ENCODE assay signal across 7 mouse cellular contexts in genomic region chr2:150667820-150668766, GRCm38 (mm10). TPM values are rescaled to one million over a fixed set of nuclear protein-coding genes. Genes with fewer than 3 reads are reported as not detected.
DNase-seq lines count a peak whose midpoint lies in the region; ATAC-seq and TF ChIP-seq lines count a peak whose summit lies in the region.

Gene Acss1, minus strand, starts transcription at chr2:150668500.

- H3K9me3 ChIP-seq in intestine, embryonic 16.5 days (ENCODE audit: control insufficient read depth, low read length) = no peaks in the 10 kb centered on the region
- no peaks in the 10 kb centered on the region for H3K9me3 ChIP-seq in limb, embryonic 12.5 days
- no peaks in the 10 kb centered on the region for H3K9me3 ChIP-seq in midbrain, embryonic 12.5 days

- peak within 1 kb of the TSS; percentile 91 for H3K4me2 ChIP-seq in intestine, embryonic 16.5 days (ENCODE audit: low read depth, low read length)
- H3K4me2 ChIP-seq in limb, embryonic 12.5 days = peak within 1 kb of the TSS; percentile 95
- H3K4me2 ChIP-seq in midbrain, embryonic 12.5 days (replicated peaks) = peak within 1 kb of the TSS; percentile 86

- WGBS in intestine, embryonic 16.5 days = 2% methylated on average over 57 of the region's 61 CpGs
- 2% methylated on average over 60 of the region's 61 CpGs for WGBS in limb, embryonic 12.5 days
- WGBS in midbrain, embryonic 12.5 days = 3% methylated on average over 56 of the region's 61 CpGs
- 1% methylated on average over 61 of the region's 61 CpGs for WGBS in spleen, adult 2 months

- peaks cover 17% of the 10 kb centered on the region for H3K4me1 ChIP-seq in intestine, embryonic 16.5 days (ENCODE audit: control insufficient read depth, insufficient read depth, low read length)
- H3K4me1 ChIP-seq in limb, embryonic 12.5 days (replicated peaks) = peaks cover 10% of the 10 kb centered on the region
- peaks cover 27% of the 10 kb centered on the region for H3K4me1 ChIP-seq in midbrain, embryonic 12.5 days
- H3K4me1 ChIP-seq in spleen, adult 2 months (ENCODE audit: control insufficient read depth, insufficient read depth, insufficient read length) = peaks cover 45% of the 10 kb centered on the region; the same call in 1 of the 2 replicates

- DNase-seq in embryo, embryonic 9.5 days (ENCODE audit: extremely low spot score) = peak; percentile 67
- peak in 1 of 2 experiments; percentile 75 for DNase-seq in spleen, adult 2 months (ENCODE audit: low read depth in 1 of 2, low spot score in 2 of 2)

- peak; percentile 17 for ATAC-seq in activated CD4-positive, CD25-positive, alpha-beta regulatory T cell, adult 4 months
- ATAC-seq in granulocyte monocyte progenitor cell, adult 5-6 weeks (replicated peaks; ENCODE audit: poor library complexity, severe bottlenecking) = peak; percentile 41
- peak; percentile 78 for ATAC-seq in intestine, embryonic 16.5 days
- ATAC-seq in limb, embryonic 12.5 days (ENCODE audit: insufficient number of reproducible peaks, insufficient read depth, low FRiP score, low TSS enrichment, low read depth) = peak; percentile 88
- peak; percentile 76 for ATAC-seq in midbrain, embryonic 12.5 days (ENCODE audit: low FRiP score, low read depth)

- H3K9ac ChIP-seq in intestine, embryonic 16.5 days (ENCODE audit: low read depth, low read length) = peak within 1 kb of the TSS; percentile 78
- peak within 1 kb of the TSS; percentile 70 for H3K9ac ChIP-seq in limb, embryonic 12.5 days (replicated peaks)
- H3K9ac ChIP-seq in midbrain, embryonic 12.5 days (replicated peaks) = peak within 1 kb of the TSS; percentile 76

- TF ChIP-seq CTCF in spleen, adult 2 months (IDR thresholded peaks at IDR 0.05; ENCODE audit: extremely low read depth, insufficient read depth, insufficient read length, insufficient replicate concordance) = no peak

- peak within 1 kb of the TSS; percentile 72 for H3K4me3 ChIP-seq in intestine, embryonic 16.5 days (ENCODE audit: low read length)
- H3K4me3 ChIP-seq in limb, embryonic 12.5 days (replicated peaks) = peak within 1 kb of the TSS; percentile 66
- peak within 1 kb of the TSS; percentile 69 for H3K4me3 ChIP-seq in midbrain, embryonic 12.5 days
- peak within 1 kb of the TSS; percentile 90 for H3K4me3 ChIP-seq in spleen, adult 2 months (ENCODE audit: extremely low read depth, insufficient read depth, insufficient read length)

- H3K36me3 ChIP-seq in intestine, embryonic 16.5 days (ENCODE audit: control insufficient read depth, insufficient read depth, low read length) = no peaks in the 10 kb centered on the region
- no peaks in the 10 kb centered on the region for H3K36me3 ChIP-seq in limb, embryonic 12.5 days
- H3K36me3 ChIP-seq in midbrain, embryonic 12.5 days = no peaks in the 10 kb centered on the region
- H3K36me3 ChIP-seq in spleen, adult 2 months (ENCODE audit: control insufficient read depth, insufficient read depth, low read length) = no peaks in the 10 kb centered on the region

- no peaks in the 10 kb centered on the region for H3K27me3 ChIP-seq in intestine, embryonic 16.5 days (replicated peaks; ENCODE audit: control insufficient read depth, insufficient read depth, low read length)
- H3K27me3 ChIP-seq in limb, embryonic 12.5 days = peaks cover 60% of the 10 kb centered on the region
- peaks cover 28% of the 10 kb centered on the region for H3K27me3 ChIP-seq in midbrain, embryonic 12.5 days
- no peaks in the 10 kb centered on the region for H3K27me3 ChIP-seq in spleen, adult 2 months (ENCODE audit: control insufficient read depth, insufficient read depth, low read length)

- H3K27ac ChIP-seq in intestine, embryonic 16.5 days (ENCODE audit: low read length) = peak within 1 kb of the TSS; percentile 84
- no peak within 1 kb of the TSS for H3K27ac ChIP-seq in limb, embryonic 12.5 days
- H3K27ac ChIP-seq in midbrain, embryonic 12.5 days (replicated peaks) = peak within 1 kb of the TSS; percentile 71
- peak within 1 kb of the TSS; percentile 97 for H3K27ac ChIP-seq in spleen, adult 2 months (ENCODE audit: insufficient read depth, low read length)

- TF ChIP-seq POLR2A in spleen, adult 2 months (IDR thresholded peaks at IDR 0.05; ENCODE audit: low read depth, low read length) = peak; percentile 46

RNA-seq across cellular contexts. Expression of gene Acss1, which starts in this region (rescaled TPM):
- polyA plus RNA-seq in activated CD4-positive, CD25-positive, alpha-beta regulatory T cell, adult 4 months (2017; shearing (Covaris generic)) = 10 to 100 TPM; 13.5 to 13.6 TPM
- 13.1 and 14.5 TPM in 2 replicates for total RNA-seq in granulocyte monocyte progenitor cell, adult 5-6 weeks (2014; fragmentation: Nextera tagmentation)
- 8.1 and 12.2 TPM in 2 replicates for total RNA-seq in granulocyte monocyte progenitor cell, adult 5-6 weeks (2017)
- 35.3 and 37.7 TPM in 2 replicates for polyA plus RNA-seq in intestine, embryonic 16.5 days (2015; fragmentation: Nextera tagmentation; extraction: Ambion mirVana)
- polyA plus RNA-seq in limb, embryonic 12.5 days (2016; fragmentation: Nextera tagmentation; extraction: Ambion mirVana) = 4.8 and 5.2 TPM in 2 replicates
- 25.1 and 26.8 TPM in 2 replicates for polyA plus RNA-seq in midbrain, embryonic 12.5 days (2016; fragmentation: Nextera tagmentation; extraction: Ambion mirVana)
- 76.7 and 121 TPM in 2 replicates for polyA plus RNA-seq in spleen, adult 2 months (2012; rRNA removed)

Comparison
In these comparisons a context has a peak if more than half of its experiments do, and no peak if none do; other contexts are left out.
1. ATAC-seq: peak in every context shown above with its lines; median percentile 88 in limb, embryonic 12.5 days; 78 in intestine, embryonic 16.5 days; 76 in midbrain, embryonic 12.5 days; 41 in granulocyte monocyte progenitor cell, adult 5-6 weeks; 17 in activated CD4-positive, CD25-positive, alpha-beta regulatory T cell, adult 4 months.